Mouse (Mus musculus) CH12F3 (cell line): ENCODE data around the gene Pml.

Experiments used
- in situ Hi-C: fragments of 300-500 bp; cut with MboI; formaldehyde crosslinking; loops from 2 replicates; pipeline ENCODE4 v1.14.3; 2020; ENCODE audit warnings: low sequenced_read_pairs

Gene Pml

GRCm38 (mm10) chr9:58242696-58243095 is 6.9 kb downstream of the Pml start:
- in situ Hi-C loops = loop anchor here (5.0 kb wide), 1 partner anchor 40 kb away; no protein-coding TSS in a partner anchor

GRCm38 (mm10) chr9:58241780-58242485 is 7.7 kb downstream of the Pml start:
- in situ Hi-C loops = loop anchor here (5.0 kb wide), 1 partner anchor 40 kb away; no protein-coding TSS in a partner anchor

GRCm38 (mm10) chr9:58234502-58235015 is 15.0 kb downstream of the Pml start:
- in situ Hi-C loops = no loop called here

GRCm38 (mm10) chr9:58232374-58232773 is 17.2 kb downstream of the Pml start:
- in situ Hi-C loops = no loop called here

- in situ Hi-C loops = no loop called here
Measured at GRCm38 (mm10) chr9:58231746-58232145, 17.8 kb downstream of the Pml start.

- in situ Hi-C loops = no loop called here
Measured at GRCm38 (mm10) chr9:58228777-58229466, 20.7 kb downstream of the Pml start.

- in situ Hi-C loops = no loop called here
Measured at GRCm38 (mm10) chr9:58225915-58226913, 23.4 kb downstream of the Pml start.

- in situ Hi-C loops = no loop called here
Measured at GRCm38 (mm10) chr9:58224356-58224755, 25.2 kb downstream of the Pml start.

GRCm38 (mm10) chr9:58220218-58220903 is 29.2 kb downstream of the Pml start:
- in situ Hi-C loops = no loop called here

- in situ Hi-C loops = no loop called here
Measured at GRCm38 (mm10) chr9:58218539-58218938, 31.0 kb downstream of the Pml start.

- in situ Hi-C loops = no loop called here
Measured at GRCm38 (mm10) chr9:58216402-58216801, 33.2 kb downstream of the Pml start.

- in situ Hi-C loops = no loop called here
Measured at GRCm38 (mm10) chr9:58214519-58215180, 34.9 kb downstream of the Pml start.

GRCm38 (mm10) chr9:58213865-58214264 is 35.7 kb downstream of the Pml start:
- in situ Hi-C loops = no loop called here

GRCm38 (mm10) chr9:58213377-58213776 is 36.2 kb downstream of the Pml start:
- in situ Hi-C loops = no loop called here

GRCm38 (mm10) chr9:58210304-58210627 is 39.3 kb downstream of the Pml start:
- in situ Hi-C loops = no loop called here

GRCm38 (mm10) chr9:58209462-58210303 is 39.9 kb downstream of the Pml start:
- in situ Hi-C loops = no loop called here

GRCm38 (mm10) chr9:58206013-58206412 is 43.6 kb downstream of the Pml start:
- in situ Hi-C loops = no loop called here

GRCm38 (mm10) chr9:58204448-58205000 is 45.1 kb downstream of the Pml start:
- in situ Hi-C loops = loop anchor here (5.0 kb wide), 1 partner anchor 152 kb away; no protein-coding TSS in a partner anchor
